Mouse (Mus musculus) v-Abl transformed pro-B cells (cell line): ENCODE data around the gene Ifngr1.

Experiments used
- in situ Hi-C, 2 experiments: fragments of 400-800 bp; cut with MboI; formaldehyde crosslinking; loops; one replicate each; pipeline ENCODE4 v1.15.1; 2025; ENCODE audit not compliant: unreplicated experiment in 2 of 2

The Ifngr1 gene

GRCm38 (mm10) chr10:19627748-19628147 is 36.0 kb downstream of the Ifngr1 start:
- in situ Hi-C loops = no loop called here

GRCm38 (mm10) chr10:19631616-19632195 is 40.0 kb downstream of the Ifngr1 start:
- in situ Hi-C loops = no loop called here

GRCm38 (mm10) chr10:19638851-19639250 is 47.1 kb downstream of the Ifngr1 start:
- in situ Hi-C loops = no loop called here

- in situ Hi-C loops = no loop called here
These were observed 47.9 kb downstream of the Ifngr1 start for GRCm38 (mm10) chr10:19639630-19640029.

GRCm38 (mm10) chr10:19645119-19645518 is 53.4 kb downstream of the Ifngr1 start:
- in situ Hi-C loops = no loop called here

- in situ Hi-C loops = no loop called here
These were observed 65.7 kb downstream of the Ifngr1 start for GRCm38 (mm10) chr10:19657426-19657825.
